Mouse (Mus musculus) kidney, embryonic 15.5 days (tissue): ENCODE measurements around the gene Nf1. TPM values are rescaled to one million over a fixed set of nuclear protein-coding genes. Genes with fewer than 3 reads are reported as not detected.

ENCODE experiments used
- ATAC-seq: fragments of 200-750 bp; cut with Nextera tagmentation; replicated peaks from 2 replicates; pipeline ENCODE4 v1.8.0; 2017; ENCODE audit warnings: moderate TSS enrichment; ENCODE audit not compliant: low FRiP score
- H3K27ac ChIP-seq: fragments of 300-500 bp; sonication (generic); 2 replicates; pipeline ENCODE4 v1.5.1; 2015; ENCODE audit warnings: mild to moderate bottlenecking, inconsistent platforms
- H3K27me3 ChIP-seq: fragments of 300-500 bp; sonication (generic); 2 replicates; pipeline ENCODE4 v1.6.1; 2015; ENCODE audit warnings: inconsistent platforms
- H3K36me3 ChIP-seq: fragments of 300-500 bp; sonication (generic); 2 replicates; pipeline ENCODE4 v1.6.1; 2015; ENCODE audit warnings: inconsistent platforms
- H3K4me1 ChIP-seq: fragments of 300-500 bp; sonication (generic); 2 replicates; pipeline ENCODE4 v1.6.1; 2015; ENCODE audit warnings: inconsistent platforms
- H3K4me2 ChIP-seq: fragments of 300-500 bp; sonication (generic); 2 replicates; pipeline ENCODE4 v1.6.1; 2015; ENCODE audit warnings: moderate library complexity, mild to moderate bottlenecking, inconsistent platforms
- H3K4me3 ChIP-seq: fragments of 300-500 bp; sonication (generic); replicated peaks from 2 replicates; pipeline ENCODE4 v1.5.1; 2015; ENCODE audit warnings: mild to moderate bottlenecking, inconsistent platforms
- H3K9ac ChIP-seq: fragments of 300-500 bp; sonication (generic); 2 replicates; pipeline ENCODE4 v1.6.1; 2015; ENCODE audit warnings: mild to moderate bottlenecking, inconsistent platforms
- H3K9me3 ChIP-seq: fragments of 300-500 bp; sonication (generic); replicated peaks from 2 replicates; pipeline ENCODE4 v1.6.1; 2016; ENCODE audit warnings: inconsistent platforms
- WGBS: fragments of 180-500 bp; shearing (Covaris S2); methylation state at CpG from one replicate; pipeline ENCODE4 v1.1.7; 2015; ENCODE audit warnings: mixed read lengths; 5-methylcytosine and 5-hydroxymethylcytosine counted together
- polyA plus RNA-seq: library from polyadenylated mRNA; unstranded; fragments of >200 nt; fragmentation: Nextera tagmentation; extraction: Ambion mirVana; gene quantifications from 2 replicates; pipeline ENCODE4 v1.2.1, GENCODE M21; 2015

Nf1 gene
- polyA plus RNA-seq, 1 experiment from 2014 or later = 9.0 TPM

GRCm38 (mm10) chr11:79520772-79521171 is 181.3 kb downstream of the Nf1 start:
- no peak for ATAC-seq
- Histone ChIP-seq H3K9me3 (no peaks in the 10 kb centered on the region), H3K4me3 (no peak overlapping the region), H3K4me1 (peaks cover 14% of the 10 kb centered on the region), H3K27me3 (no peaks in the 10 kb centered on the region), H3K9ac (no peak overlapping the region), H3K36me3 (no peaks in the 10 kb centered on the region), H3K27ac (no peak overlapping the region), H3K4me2 (no peak overlapping the region)

- Histone ChIP-seq H3K27ac (no peak overlapping the region), H3K4me1 (peaks cover 14% of the 10 kb centered on the region), H3K4me2 (no peak overlapping the region), H3K9ac (no peak overlapping the region), H3K4me3 (no peak overlapping the region), H3K36me3 (0 out of 2 replicates have a peak, but pooled peaks cover 4% of the 10 kb centered on the region), H3K27me3 (no peaks in the 10 kb centered on the region), H3K9me3 (no peaks in the 10 kb centered on the region)
- ATAC-seq = no peak
These were observed 182.4 kb downstream of the Nf1 start for GRCm38 (mm10) chr11:79521930-79522329.

GRCm38 (mm10) chr11:79522944-79523343 is 183.5 kb downstream of the Nf1 start:
- Histone ChIP-seq H3K27me3 (no peaks in the 10 kb centered on the region), H3K36me3 (peaks cover 9% of the 10 kb centered on the region; the same call in 1 of the 2 replicates), H3K4me3 (no peak overlapping the region), H3K27ac (no peak overlapping the region), H3K4me1 (peaks cover 14% of the 10 kb centered on the region), H3K9ac (no peak overlapping the region), H3K9me3 (no peaks in the 10 kb centered on the region), H3K4me2 (no peak overlapping the region)
- ATAC-seq = no peak
- WGBS = 73% methylated on average over 1 of the region's 1 CpGs

- H3K4me3 ChIP-seq = no peak within 1 kb of the TSS
- H3K4me2 ChIP-seq = no peak within 1 kb of the TSS
- H3K9me3 ChIP-seq = no peaks in the 10 kb centered on the region
- peaks cover 14% of the 10 kb centered on the region for H3K36me3 ChIP-seq
- no peak within 1 kb of the TSS for H3K9ac ChIP-seq
- ATAC-seq = no peak
- H3K27me3 ChIP-seq = no peaks in the 10 kb centered on the region
- WGBS = 41% methylated on average over 10 of the region's 10 CpGs
- peak within 1 kb of the TSS; percentile 43; the same call in 1 of the 2 replicates for H3K27ac ChIP-seq
- H3K4me1 ChIP-seq = peaks cover 14% of the 10 kb centered on the region
These were observed 184.2 kb downstream of the Nf1 start, which contains the start of gene Evi2b for GRCm38 (mm10) chr11:79523560-79524309. Evi2b (minus strand) TSS chr11:79523762.

- Histone ChIP-seq H3K9me3 (no peaks in the 10 kb centered on the region), H3K4me1 (peaks cover 14% of the 10 kb centered on the region), H3K4me2 (no peak overlapping the region), H3K36me3 (peaks cover 17% of the 10 kb centered on the region), H3K9ac (no peak overlapping the region), H3K4me3 (no peak overlapping the region), H3K27ac (peak overlapping the region; percentile 43; the same call in 1 of the 2 replicates), H3K27me3 (no peaks in the 10 kb centered on the region)
- 43% methylated on average over 1 of the region's 1 CpGs for WGBS
- no peak for ATAC-seq
These were observed 184.8 kb downstream of the Nf1 start for GRCm38 (mm10) chr11:79524310-79524575.

GRCm38 (mm10) chr11:79526549-79526948 is 187.1 kb downstream of the Nf1 start:
- Histone ChIP-seq H3K36me3 (peaks cover 28% of the 10 kb centered on the region), H3K4me1 (peaks cover 14% of the 10 kb centered on the region), H3K4me3 (no peak overlapping the region), H3K9ac (no peak overlapping the region), H3K9me3 (no peaks in the 10 kb centered on the region), H3K27ac (no peak overlapping the region), H3K4me2 (no peak overlapping the region), H3K27me3 (no peaks in the 10 kb centered on the region)
- no peak for ATAC-seq
- 90% methylated on average over 3 of the region's 3 CpGs for WGBS

GRCm38 (mm10) chr11:79527015-79527738 is 187.7 kb downstream of the Nf1 start:
- Histone ChIP-seq H3K4me3 (no peak overlapping the region), H3K27me3 (no peaks in the 10 kb centered on the region), H3K36me3 (peaks cover 30% of the 10 kb centered on the region), H3K4me1 (peaks cover 14% of the 10 kb centered on the region), H3K4me2 (no peak overlapping the region), H3K27ac (0 out of 2 replicates have a peak overlapping the region, but pooled peaks have one; percentile 11), H3K9ac (no peak overlapping the region), H3K9me3 (no peaks in the 10 kb centered on the region)
- WGBS = 76% methylated on average over 15 of the region's 15 CpGs
- no peak for ATAC-seq

- ATAC-seq = no peak
- H3K27me3 ChIP-seq = no peaks in the 10 kb centered on the region
- H3K27ac ChIP-seq = 0 out of 2 replicates have a peak overlapping the region, but pooled peaks have one; percentile 11
- 91% methylated on average over 5 of the region's 5 CpGs for WGBS
- no peak overlapping the region for H3K4me2 ChIP-seq
- H3K9me3 ChIP-seq = no peaks in the 10 kb centered on the region
- no peak overlapping the region for H3K9ac ChIP-seq
- peaks cover 30% of the 10 kb centered on the region for H3K36me3 ChIP-seq
- no peak overlapping the region for H3K4me3 ChIP-seq
- H3K4me1 ChIP-seq = peaks cover 14% of the 10 kb centered on the region
These were observed 188.4 kb downstream of the Nf1 start for GRCm38 (mm10) chr11:79527739-79528384.

- H3K4me2 ChIP-seq = no peak overlapping the region
- H3K27me3 ChIP-seq = no peaks in the 10 kb centered on the region
- WGBS = 90% methylated on average over 3 of the region's 3 CpGs
- H3K36me3 ChIP-seq = peaks cover 30% of the 10 kb centered on the region
- peaks cover 12% of the 10 kb centered on the region for H3K4me1 ChIP-seq
- no peak for ATAC-seq
- no peaks in the 10 kb centered on the region for H3K9me3 ChIP-seq
- H3K9ac ChIP-seq = no peak overlapping the region
- H3K4me3 ChIP-seq = no peak overlapping the region
- H3K27ac ChIP-seq = no peak overlapping the region
These were observed 189.1 kb downstream of the Nf1 start for GRCm38 (mm10) chr11:79528601-79529000.

- no peak for ATAC-seq
- Histone ChIP-seq H3K27ac (no peak overlapping the region), H3K4me2 (no peak overlapping the region), H3K4me1 (peaks cover 10% of the 10 kb centered on the region), H3K9me3 (no peaks in the 10 kb centered on the region), H3K36me3 (peaks cover 30% of the 10 kb centered on the region), H3K27me3 (no peaks in the 10 kb centered on the region), H3K9ac (no peak overlapping the region), H3K4me3 (no peak overlapping the region)
- WGBS = 90% methylated on average over 6 of the region's 6 CpGs
These were observed 189.7 kb downstream of the Nf1 start for GRCm38 (mm10) chr11:79529226-79529625.

GRCm38 (mm10) chr11:79529736-79530135 is 190.2 kb downstream of the Nf1 start:
- WGBS = 94% methylated on average over 2 of the region's 2 CpGs
- peaks cover 7% of the 10 kb centered on the region; the same call in 1 of the 2 replicates for H3K4me1 ChIP-seq
- H3K27me3 ChIP-seq = no peaks in the 10 kb centered on the region
- H3K36me3 ChIP-seq = peaks cover 30% of the 10 kb centered on the region
- H3K9me3 ChIP-seq = no peaks in the 10 kb centered on the region
- no peak overlapping the region for H3K4me2 ChIP-seq
- no peak overlapping the region for H3K27ac ChIP-seq
- H3K4me3 ChIP-seq = no peak overlapping the region
- H3K9ac ChIP-seq = no peak overlapping the region
- ATAC-seq = no peak

- Histone ChIP-seq H3K4me2 (no peak within 1 kb of the TSS), H3K36me3 (peaks cover 32% of the 10 kb centered on the region), H3K4me1 (0 out of 2 replicates have a peak, but pooled peaks cover 6% of the 10 kb centered on the region), H3K9me3 (no peaks in the 10 kb centered on the region), H3K27me3 (no peaks in the 10 kb centered on the region), H3K4me3 (no peak within 1 kb of the TSS), H3K27ac (no peak within 1 kb of the TSS), H3K9ac (no peak within 1 kb of the TSS)
- WGBS = 88% methylated on average over 7 of the region's 7 CpGs
- no peak for ATAC-seq
These were observed 190.9 kb downstream of the Nf1 start, which contains the start of the genes Evi2 and Evi2a for GRCm38 (mm10) chr11:79530333-79530761. Evi2 (minus strand) TSS chr11:79530589. Evi2a (minus strand) TSS chr11:79530609.
